Mouse (Mus musculus): ENCODE measurements around the gene Akap6. TPM values are rescaled to one million over a fixed set of nuclear protein-coding genes. Genes with fewer than 3 reads are reported as not detected.
"Not testable (repeated sequence)": the region's sequence is repeated elsewhere in the genome, so short reads cannot be mapped to it uniquely, and the experiment has no call there.

The Akap6 gene
- total RNA-seq, 2 experiments from 2014 or later = 178 to 181 TPM

- Histone ChIP-seq H3K27ac (no peak overlapping the region), H3K4me3 (no peak overlapping the region)
- DNase-seq (ENCODE audit: extremely low spot score in 1 of 2, low spot score in 2 of 2) = no peak
- no peak for TF ChIP-seq CTCF (IDR thresholded peaks at IDR 0.05)
- intact Hi-C loops (cut with DNase I) = loop anchor here (5.0 kb wide), 1 partner anchor 69 kb away; no protein-coding TSS in a partner anchor
Measured at GRCm38 (mm10) chr12:52718392-52718791, 19.2 kb downstream of the Akap6 start.

GRCm38 (mm10) chr12:52719232-52719631, 20.0 kb downstream of the Akap6 start:
- no peak for TF ChIP-seq CTCF (IDR thresholded peaks at IDR 0.05)
- intact Hi-C loops (cut with DNase I) = loop anchor here (1.0 to 5.0 kb wide), 2 partner anchors 55 to 68 kb away; no protein-coding TSS in a partner anchor
- no peak for DNase-seq (ENCODE audit: extremely low spot score in 1 of 2, low spot score in 2 of 2)
- Histone ChIP-seq H3K4me3 (no peak overlapping the region), H3K27ac (peak overlapping the region; percentile 71)

- peak overlapping the region; percentile 71 for H3K27ac ChIP-seq
- no peak for TF ChIP-seq CTCF (IDR thresholded peaks at IDR 0.05)
- no peak overlapping the region for H3K4me3 ChIP-seq
- DNase-seq (ENCODE audit: extremely low spot score in 1 of 2, low spot score in 2 of 2) = no peak
- intact Hi-C loops (cut with DNase I) = loop anchor here (1.0 to 5.0 kb wide), 2 partner anchors 55 to 68 kb away; no protein-coding TSS in a partner anchor
Measured at GRCm38 (mm10) chr12:52719681-52720080, 20.5 kb downstream of the Akap6 start.

GRCm38 (mm10) chr12:52724039-52724615, 24.9 kb downstream of the Akap6 start:
- H3K4me3 ChIP-seq; intact Hi-C loops (cut with DNase I); DNase-seq (ENCODE audit: extremely low spot score in 1 of 2, low spot score in 2 of 2); H3K27ac ChIP-seq: not testable (repeated sequence)

- no peak for TF ChIP-seq CTCF (IDR thresholded peaks at IDR 0.05)
- Histone ChIP-seq H3K27ac (no peak overlapping the region), H3K4me3 (no peak overlapping the region)
- DNase-seq (ENCODE audit: extremely low spot score in 1 of 2, low spot score in 2 of 2) = no peak
- intact Hi-C loops (cut with DNase I) = no loop called here
Measured at GRCm38 (mm10) chr12:52726434-52727231, 27.4 kb downstream of the Akap6 start.

GRCm38 (mm10) chr12:52729396-52729795, 30.2 kb downstream of the Akap6 start:
- no peak for TF ChIP-seq CTCF (IDR thresholded peaks at IDR 0.05)
- Histone ChIP-seq H3K27ac (no peak overlapping the region), H3K4me3 (no peak overlapping the region)
- DNase-seq (ENCODE audit: extremely low spot score in 1 of 2, low spot score in 2 of 2) = no peak
- intact Hi-C loops (cut with DNase I) = no loop called here

GRCm38 (mm10) chr12:52735161-52735560, 36.0 kb downstream of the Akap6 start:
- H3K27ac ChIP-seq; H3K4me3 ChIP-seq; intact Hi-C loops (cut with DNase I); DNase-seq (ENCODE audit: extremely low spot score in 1 of 2, low spot score in 2 of 2): not testable (repeated sequence)

- TF ChIP-seq CTCF (IDR thresholded peaks at IDR 0.05) = no peak
- H3K4me3 ChIP-seq = no peak overlapping the region
- no peak for DNase-seq (ENCODE audit: extremely low spot score in 1 of 2, low spot score in 2 of 2)
- H3K27ac ChIP-seq = no peak overlapping the region
- intact Hi-C loops (cut with DNase I) = no loop called here
Measured at GRCm38 (mm10) chr12:52737151-52737550, 38.0 kb downstream of the Akap6 start.

GRCm38 (mm10) chr12:52739326-52739725, 40.1 kb downstream of the Akap6 start:
- DNase-seq (ENCODE audit: extremely low spot score in 1 of 2, low spot score in 2 of 2) = no peak
- TF ChIP-seq CTCF (IDR thresholded peaks at IDR 0.05) = no peak
- H3K27ac ChIP-seq = no peak overlapping the region
- no peak overlapping the region for H3K4me3 ChIP-seq
- intact Hi-C loops (cut with DNase I) = no loop called here

- TF ChIP-seq CTCF (IDR thresholded peaks at IDR 0.05) = no peak
- H3K4me3 ChIP-seq = no peak overlapping the region
- intact Hi-C loops (cut with DNase I) = no loop called here
- DNase-seq (ENCODE audit: extremely low spot score in 1 of 2, low spot score in 2 of 2) = no peak
- H3K27ac ChIP-seq = no peak overlapping the region
Measured at GRCm38 (mm10) chr12:52741801-52742200, 42.6 kb downstream of the Akap6 start.

GRCm38 (mm10) chr12:52750006-52750405, 50.8 kb downstream of the Akap6 start:
- no peak overlapping the region for H3K27ac ChIP-seq
- DNase-seq (ENCODE audit: extremely low spot score in 1 of 2, low spot score in 2 of 2) = no peak
- no peak overlapping the region for H3K4me3 ChIP-seq
- intact Hi-C loops (cut with DNase I) = loop anchor here (2.0 kb wide), 1 partner anchor 23 kb away; no protein-coding TSS in a partner anchor
- TF ChIP-seq CTCF (IDR thresholded peaks at IDR 0.05) = no peak

- TF ChIP-seq CTCF (IDR thresholded peaks at IDR 0.05) = no peak
- intact Hi-C loops (cut with DNase I) = no loop called here
- Histone ChIP-seq H3K27ac (no peak overlapping the region), H3K4me3 (no peak overlapping the region)
- DNase-seq (ENCODE audit: extremely low spot score in 1 of 2, low spot score in 2 of 2) = no peak
Measured at GRCm38 (mm10) chr12:52755649-52756048, 56.5 kb downstream of the Akap6 start.
